Mouse (Mus musculus): ENCODE measurements at regions not wholly inside any gene's neighbourhood (a gene's known extent, or its start where the extent isn't known, plus 50 kb on each side); places are given as distances from the start of the nearest gene placed in this dataset.

- H3K4me2 ChIP-seq (ENCODE audit: low read length), result no peak overlapping the region
- DNase-seq (ENCODE audit: low spot score) (no peak), ATAC-seq (no peak)
- H3K27ac ChIP-seq (ENCODE audit: low read depth, low read length), result no peak overlapping the region
- H3K36me3 ChIP-seq (ENCODE audit: control insufficient read depth, insufficient read depth, low read length), result no peaks in the 10 kb centered on the region
- no peak overlapping the region for H3K4me3 ChIP-seq (ENCODE audit: low read depth, low read length)
- H3K9ac ChIP-seq (ENCODE audit: low read length), result no peak overlapping the region
- H3K27me3 ChIP-seq (replicated peaks; ENCODE audit: control insufficient read depth, insufficient read depth, low read length), result no peaks in the 10 kb centered on the region
- no peaks in the 10 kb centered on the region for H3K4me1 ChIP-seq (ENCODE audit: control insufficient read depth, insufficient read depth, low read length)
- 68% methylated on average over 4 of the region's 4 CpGs for WGBS
- H3K9me3 ChIP-seq (replicated peaks; ENCODE audit: control insufficient read depth, low read length), result no peaks in the 10 kb centered on the region
Measured at GRCm38 (mm10) chrX:166931048-166931447, 278.1 kb downstream of the Tmsb4x start.

GRCm38 (mm10) chrX:166929716-166930420, 279.2 kb downstream of the Tmsb4x start:
- no peaks in the 10 kb centered on the region for H3K4me1 ChIP-seq (ENCODE audit: control insufficient read depth, insufficient read depth, low read length)
- H3K4me3 ChIP-seq (ENCODE audit: low read depth, low read length), result no peak overlapping the region
- DNase-seq (ENCODE audit: low spot score) (peak; percentile 45), ATAC-seq (peak; percentile 66)
- 38% methylated on average over 6 of the region's 6 CpGs for WGBS
- peak overlapping the region; percentile 44; the same call in 1 of the 2 replicates for H3K27ac ChIP-seq (ENCODE audit: low read depth, low read length)
- H3K27me3 ChIP-seq (replicated peaks; ENCODE audit: control insufficient read depth, insufficient read depth, low read length), result no peaks in the 10 kb centered on the region
- H3K4me2 ChIP-seq (ENCODE audit: low read length), result no peak overlapping the region
- no peak overlapping the region for H3K9ac ChIP-seq (ENCODE audit: low read length)
- H3K9me3 ChIP-seq (replicated peaks; ENCODE audit: control insufficient read depth, low read length), result no peaks in the 10 kb centered on the region
- no peaks in the 10 kb centered on the region for H3K36me3 ChIP-seq (ENCODE audit: control insufficient read depth, insufficient read depth, low read length)

DNA sequence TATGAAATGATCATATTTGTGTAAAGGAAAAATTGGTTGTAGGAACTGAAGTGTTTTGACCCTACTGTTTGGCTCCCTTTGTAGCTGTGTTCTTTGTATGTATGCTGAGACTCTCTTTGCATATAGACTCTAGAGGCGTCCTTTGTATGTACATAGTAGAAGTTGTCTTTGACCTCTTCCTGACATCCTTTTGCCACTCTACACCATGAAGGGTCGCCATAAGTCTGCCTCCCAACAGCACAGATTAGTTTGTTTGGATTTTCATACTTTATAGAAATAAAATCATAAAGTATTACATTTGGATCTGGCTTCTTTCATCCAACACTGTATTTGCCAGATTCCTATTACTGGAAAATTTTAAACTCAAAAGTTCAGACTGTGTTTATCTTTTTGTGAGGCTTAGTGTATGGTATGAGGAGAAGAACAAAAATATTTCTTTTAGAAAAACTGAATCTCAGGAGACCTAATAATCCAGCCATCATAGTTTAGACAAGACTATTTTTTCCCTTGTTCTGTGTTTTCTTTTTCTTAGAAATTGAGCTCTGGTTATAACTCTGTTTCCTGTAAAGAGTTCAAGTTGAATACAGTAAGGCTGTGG, 293.7 kb downstream of the Tmsb4x start:
- Histone ChIP-seq H3K4me2 (ENCODE audit: low read length) (no peak overlapping the region), H3K9ac (ENCODE audit: low read length) (no peak overlapping the region), H3K27ac (ENCODE audit: low read depth, low read length) (no peak overlapping the region), H3K4me1 (ENCODE audit: control insufficient read depth, insufficient read depth, low read length) (no peaks in the 10 kb centered on the region), H3K4me3 (ENCODE audit: low read depth, low read length) (no peak overlapping the region), H3K36me3 (ENCODE audit: control insufficient read depth, insufficient read depth, low read length) (no peaks in the 10 kb centered on the region), H3K9me3 (replicated peaks; ENCODE audit: control insufficient read depth, low read length) (no peaks in the 10 kb centered on the region), H3K27me3 (replicated peaks; ENCODE audit: control insufficient read depth, insufficient read depth, low read length) (no peaks in the 10 kb centered on the region)
- WGBS, result 63% methylated on average over 2 of the region's 2 CpGs
- ATAC-seq (no peak), DNase-seq (ENCODE audit: low spot score) (no peak)

DNA sequence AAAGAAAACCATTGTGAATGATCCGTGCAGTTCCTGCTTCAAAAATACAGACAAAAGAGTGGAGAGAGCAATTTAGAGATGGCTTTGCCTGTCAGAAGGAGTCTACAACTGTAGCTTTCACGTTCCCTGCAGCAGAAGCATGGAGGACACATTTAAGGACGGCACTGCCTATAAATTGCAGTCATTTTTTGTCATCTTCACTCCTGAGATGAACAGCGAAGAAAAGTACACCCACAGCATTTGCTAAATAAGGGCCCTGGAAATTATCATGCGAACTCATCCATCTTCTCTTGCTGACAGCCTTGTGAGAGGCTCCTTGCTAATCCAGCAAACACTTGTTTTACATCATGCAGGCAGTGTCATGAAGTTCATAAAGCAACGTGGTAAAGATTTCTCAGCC, 302.5 kb downstream of the Tmsb4x start:
- DNase-seq (ENCODE audit: low spot score), result no peak
- Histone ChIP-seq H3K36me3 (ENCODE audit: control insufficient read depth, insufficient read depth, low read length) (no peaks in the 10 kb centered on the region), H3K9ac (ENCODE audit: low read length) (no peak overlapping the region), H3K4me2 (ENCODE audit: low read length) (no peak overlapping the region), H3K4me3 (ENCODE audit: low read depth, low read length) (no peak overlapping the region), H3K27me3 (replicated peaks; ENCODE audit: control insufficient read depth, insufficient read depth, low read length) (no peaks in the 10 kb centered on the region), H3K27ac (ENCODE audit: low read depth, low read length) (no peak overlapping the region), H3K9me3 (replicated peaks; ENCODE audit: control insufficient read depth, low read length) (no peaks in the 10 kb centered on the region), H3K4me1 (ENCODE audit: control insufficient read depth, insufficient read depth, low read length) (no peaks in the 10 kb centered on the region)
- ATAC-seq, result no peak
- WGBS, result 72% methylated on average over 6 of the region's 6 CpGs

GRCm38 (mm10) chrX:166900761-166901160, 308.4 kb downstream of the Tmsb4x start:
- Histone ChIP-seq H3K4me3 (ENCODE audit: low read depth, low read length) (no peak overlapping the region), H3K36me3 (ENCODE audit: control insufficient read depth, insufficient read depth, low read length) (no peaks in the 10 kb centered on the region), H3K4me2 (ENCODE audit: low read length) (no peak overlapping the region), H3K27ac (ENCODE audit: low read depth, low read length) (no peak overlapping the region), H3K9ac (ENCODE audit: low read length) (no peak overlapping the region), H3K4me1 (ENCODE audit: control insufficient read depth, insufficient read depth, low read length) (no peaks in the 10 kb centered on the region), H3K27me3 (replicated peaks; ENCODE audit: control insufficient read depth, insufficient read depth, low read length) (no peaks in the 10 kb centered on the region), H3K9me3 (replicated peaks; ENCODE audit: control insufficient read depth, low read length) (no peaks in the 10 kb centered on the region)
- no peak for ATAC-seq
- no peak for DNase-seq (ENCODE audit: low spot score)
- 74% methylated on average over 6 of the region's 6 CpGs for WGBS

- 86% methylated on average over 2 of the region's 2 CpGs for WGBS
- H3K27me3 ChIP-seq (replicated peaks; ENCODE audit: control insufficient read depth, insufficient read depth, low read length), result no peaks in the 10 kb centered on the region
- H3K4me1 ChIP-seq (ENCODE audit: control insufficient read depth, insufficient read depth, low read length), result no peaks in the 10 kb centered on the region
- DNase-seq (ENCODE audit: low spot score), result no peak
- H3K4me3 ChIP-seq (ENCODE audit: low read depth, low read length), result no peak overlapping the region
- no peaks in the 10 kb centered on the region for H3K9me3 ChIP-seq (replicated peaks; ENCODE audit: control insufficient read depth, low read length)
- no peak overlapping the region for H3K4me2 ChIP-seq (ENCODE audit: low read length)
- H3K36me3 ChIP-seq (ENCODE audit: control insufficient read depth, insufficient read depth, low read length), result no peaks in the 10 kb centered on the region
- H3K9ac ChIP-seq (ENCODE audit: low read length), result no peak overlapping the region
- no peak for ATAC-seq
- no peak overlapping the region for H3K27ac ChIP-seq (ENCODE audit: low read depth, low read length)
Measured at GRCm38 (mm10) chrX:166895199-166895598, 309.7 kb upstream of the Egfl6 start.

- no peak overlapping the region for H3K4me3 ChIP-seq (ENCODE audit: low read depth, low read length)
- H3K27me3 ChIP-seq (replicated peaks; ENCODE audit: control insufficient read depth, insufficient read depth, low read length), result 0 out of 2 replicates have a peak, but pooled peaks cover 4% of the 10 kb centered on the region
- H3K36me3 ChIP-seq (ENCODE audit: control insufficient read depth, insufficient read depth, low read length), result no peaks in the 10 kb centered on the region
- H3K4me1 ChIP-seq (ENCODE audit: control insufficient read depth, insufficient read depth, low read length), result no peaks in the 10 kb centered on the region
- DNase-seq (ENCODE audit: low spot score) (no peak), ATAC-seq (no peak)
- no peak overlapping the region for H3K4me2 ChIP-seq (ENCODE audit: low read length)
- H3K9ac ChIP-seq (ENCODE audit: low read length), result no peak overlapping the region
- no peak overlapping the region for H3K27ac ChIP-seq (ENCODE audit: low read depth, low read length)
- H3K9me3 ChIP-seq (replicated peaks; ENCODE audit: control insufficient read depth, low read length), result no peaks in the 10 kb centered on the region
Measured at GRCm38 (mm10) chrX:166886417-166886816, 300.9 kb upstream of the Egfl6 start.

- DNase-seq (ENCODE audit: low spot score) (no peak), ATAC-seq (no peak)
- no peak overlapping the region for H3K9ac ChIP-seq (ENCODE audit: low read length)
- H3K4me2 ChIP-seq (ENCODE audit: low read length), result no peak overlapping the region
- no peak overlapping the region for H3K4me3 ChIP-seq (ENCODE audit: low read depth, low read length)
- H3K27ac ChIP-seq (ENCODE audit: low read depth, low read length), result no peak overlapping the region
- no peaks in the 10 kb centered on the region for H3K9me3 ChIP-seq (replicated peaks; ENCODE audit: control insufficient read depth, low read length)
- no peaks in the 10 kb centered on the region for H3K4me1 ChIP-seq (ENCODE audit: control insufficient read depth, insufficient read depth, low read length)
- H3K36me3 ChIP-seq (ENCODE audit: control insufficient read depth, insufficient read depth, low read length), result no peaks in the 10 kb centered on the region
- no peaks in the 10 kb centered on the region for H3K27me3 ChIP-seq (replicated peaks; ENCODE audit: control insufficient read depth, insufficient read depth, low read length)
- WGBS, result 83% methylated on average over 5 of the region's 5 CpGs
Measured at GRCm38 (mm10) chrX:166869515-166869914, 284.0 kb upstream of the Egfl6 start.

DNA sequence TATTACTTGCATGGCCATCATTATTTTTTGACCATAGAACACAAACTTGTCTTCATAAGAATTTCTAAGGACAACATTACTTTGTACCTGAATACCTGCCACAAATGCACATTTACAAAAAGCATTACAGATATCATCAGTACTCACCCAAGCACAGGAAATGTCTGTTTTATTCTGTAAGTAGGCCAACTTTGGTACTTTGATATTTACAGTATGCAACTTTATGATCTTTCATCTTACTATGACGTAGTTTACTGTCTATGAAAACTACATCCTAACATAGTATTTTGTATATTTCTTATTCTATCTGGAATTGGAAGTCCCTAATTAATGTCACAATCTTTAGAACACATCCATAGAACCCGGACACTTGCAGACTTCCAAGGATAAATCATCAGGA, 282.2 kb upstream of the Egfl6 start:
- H3K9ac ChIP-seq (ENCODE audit: low read length), result no peak overlapping the region
- H3K27ac ChIP-seq (ENCODE audit: low read depth, low read length), result no peak overlapping the region
- H3K36me3 ChIP-seq (ENCODE audit: control insufficient read depth, insufficient read depth, low read length), result no peaks in the 10 kb centered on the region
- no peak overlapping the region for H3K4me2 ChIP-seq (ENCODE audit: low read length)
- H3K9me3 ChIP-seq (replicated peaks; ENCODE audit: control insufficient read depth, low read length), result no peaks in the 10 kb centered on the region
- no peaks in the 10 kb centered on the region for H3K4me1 ChIP-seq (ENCODE audit: control insufficient read depth, insufficient read depth, low read length)
- no peak overlapping the region for H3K4me3 ChIP-seq (ENCODE audit: low read depth, low read length)
- H3K27me3 ChIP-seq (replicated peaks; ENCODE audit: control insufficient read depth, insufficient read depth, low read length), result no peaks in the 10 kb centered on the region
- no peak for DNase-seq (ENCODE audit: low spot score)
- WGBS, result 83% methylated on average over 2 of the region's 2 CpGs
- no peak for ATAC-seq
